Mouse (Mus musculus) testis, adult 2 months (tissue): ENCODE measurements at regions not wholly inside any gene's neighbourhood (a gene's known extent, or its start where the extent isn't known, plus 50 kb on each side); places are given as distances from the start of the nearest gene placed in this dataset.
"Not testable (repeated sequence)": the region's sequence is repeated elsewhere in the genome, so short reads cannot be mapped to it uniquely, and the experiment has no call there.

Source experiments
- CTCF ChIP-seq: fragments of 200-500 bp; IDR thresholded peaks from 2 replicates; pipeline ENCODE4 v1.5.1; 2012; ENCODE audit warnings: low read depth, mild to moderate bottlenecking, inconsistent platforms, low read length, moderate library complexity; ENCODE audit not compliant: control insufficient read depth, insufficient read depth, insufficient replicate concordance
- POLR2A ChIP-seq: fragments of 200-500 bp; IDR thresholded peaks from 2 replicates; pipeline ENCODE4 v1.6.1; 2012; ENCODE audit warnings: low read depth, mild to moderate bottlenecking, inconsistent platforms, low read length, moderate library complexity; ENCODE audit not compliant: control insufficient read depth

- TF ChIP-seq POLR2A, CTCF: not testable (repeated sequence)
These were observed 228.4 kb upstream of the Jarid2 start for GRCm38 (mm10) chr13:44500896-44501295.
